Mouse (Mus musculus): ENCODE data around the gene Yap1. TPM values are rescaled to one million over a fixed set of nuclear protein-coding genes. Genes with fewer than 3 reads are reported as not detected.
"Not testable (repeated sequence)": the region's sequence is repeated elsewhere in the genome, so short reads cannot be mapped to it uniquely, and the experiment has no call there.

Gene Yap1
- polyA plus RNA-seq, 1 experiment from 2014 or later = 11.5 TPM

DNA sequence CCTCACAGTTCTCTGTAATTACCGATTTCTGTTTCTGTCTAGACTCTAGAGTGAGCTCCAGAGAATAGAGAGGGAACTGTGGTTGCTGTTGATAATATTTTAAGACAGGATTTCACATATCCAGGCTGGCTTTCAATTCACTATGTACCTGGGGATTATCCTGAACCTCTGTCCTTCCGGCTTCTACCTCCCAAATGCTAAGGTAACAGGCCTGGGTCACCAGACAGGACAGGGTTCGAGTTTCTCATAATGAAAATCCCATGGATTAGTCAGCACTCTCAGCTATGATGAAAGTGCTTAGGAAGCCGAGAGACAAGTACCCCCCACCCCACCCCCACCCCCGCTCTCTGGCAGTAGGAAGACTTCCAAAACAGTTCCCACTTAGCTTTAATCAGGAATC lies 100.6 kb downstream of the Yap1 start:
- H3K4me1 ChIP-seq (replicated peaks) = no peaks in the 10 kb centered on the region
- H3K4me2 ChIP-seq = no peak overlapping the region
- H3K27ac ChIP-seq (replicated peaks) = no peak overlapping the region
- WGBS = 82% methylated on average over 5 of the region's 5 CpGs
- no peaks in the 10 kb centered on the region for H3K9me3 ChIP-seq
- H3K27me3 ChIP-seq = no peaks in the 10 kb centered on the region
- ATAC-seq (ENCODE audit: low read depth) = no peak
- H3K4me3 ChIP-seq = no peak overlapping the region
- H3K9ac ChIP-seq = no peak overlapping the region
- H3K36me3 ChIP-seq = no peaks in the 10 kb centered on the region

DNA sequence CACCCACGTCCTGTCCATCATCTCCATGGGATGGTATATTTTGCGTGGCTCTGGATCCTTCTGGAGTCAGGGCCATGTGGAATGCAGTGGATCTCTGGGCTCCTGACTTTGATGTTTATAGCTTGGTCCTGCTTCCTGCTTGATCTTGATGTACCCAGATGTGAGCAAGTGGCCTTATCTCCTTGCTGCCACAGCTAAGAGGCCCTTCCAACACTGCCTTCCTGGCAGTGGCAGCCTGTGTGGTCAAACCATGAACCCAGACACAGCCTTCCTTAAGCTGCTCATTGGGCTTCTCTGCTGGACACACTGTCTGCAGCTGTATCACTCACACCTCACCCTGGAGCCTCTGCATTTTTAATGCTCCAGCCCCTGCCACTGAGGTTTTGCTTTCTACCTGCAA lies 101.1 kb downstream of the Yap1 start:
- H3K4me1 ChIP-seq (replicated peaks) = no peaks in the 10 kb centered on the region
- H3K27me3 ChIP-seq = no peaks in the 10 kb centered on the region
- H3K9ac ChIP-seq = no peak overlapping the region
- 83% methylated on average over 2 of the region's 2 CpGs for WGBS
- no peak for ATAC-seq (ENCODE audit: low read depth)
- no peak overlapping the region for H3K4me2 ChIP-seq
- no peak overlapping the region for H3K4me3 ChIP-seq
- no peaks in the 10 kb centered on the region for H3K36me3 ChIP-seq
- H3K9me3 ChIP-seq = no peaks in the 10 kb centered on the region
- H3K27ac ChIP-seq (replicated peaks) = no peak overlapping the region

- Histone ChIP-seq H3K4me2 (no peak overlapping the region), H3K27ac (replicated peaks) (no peak overlapping the region), H3K27me3 (no peaks in the 10 kb centered on the region), H3K4me1 (replicated peaks) (no peaks in the 10 kb centered on the region), H3K9me3 (no peaks in the 10 kb centered on the region), H3K36me3 (no peaks in the 10 kb centered on the region), H3K4me3 (no peak overlapping the region), H3K9ac (no peak overlapping the region)
- no peak for ATAC-seq (ENCODE audit: low read depth)
- 24% methylated on average over 7 of the region's 7 CpGs for WGBS
Measured at GRCm38 (mm10) chr9:7902311-7902710, 102.1 kb downstream of the Yap1 start.

DNA sequence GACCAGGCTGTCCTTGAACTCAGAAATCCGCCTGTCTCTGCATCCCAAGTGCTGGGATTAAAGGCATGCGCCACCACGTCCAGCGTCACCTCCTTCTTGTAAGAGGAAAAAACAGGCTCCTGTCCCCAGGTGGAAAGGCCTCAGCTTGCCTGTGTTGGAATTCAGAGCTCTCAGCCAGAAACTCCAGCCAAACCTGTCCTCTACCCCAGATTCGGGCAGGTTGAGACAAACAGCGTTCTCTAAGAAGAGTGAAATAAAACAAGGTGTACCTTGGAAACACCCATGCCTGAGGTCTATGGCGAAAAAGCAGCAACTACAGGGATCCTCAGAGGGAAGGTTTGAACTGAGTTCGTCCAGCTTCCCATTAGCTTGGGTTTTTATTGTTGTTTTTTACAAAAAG lies 103.4 kb downstream of the Yap1 start:
- Histone ChIP-seq H3K27me3 (no peaks in the 10 kb centered on the region), H3K9me3 (no peaks in the 10 kb centered on the region), H3K27ac (replicated peaks) (no peak overlapping the region), H3K4me3 (no peak overlapping the region), H3K4me1 (replicated peaks) (no peaks in the 10 kb centered on the region), H3K4me2 (no peak overlapping the region), H3K36me3 (no peaks in the 10 kb centered on the region), H3K9ac (no peak overlapping the region)
- no peak for ATAC-seq (ENCODE audit: low read depth)
- 93% methylated on average over 8 of the region's 8 CpGs for WGBS

GRCm38 (mm10) chr9:7897502-7897901 lies 106.9 kb downstream of the Yap1 start:
- Histone ChIP-seq H3K4me3 (no peak overlapping the region), H3K4me1 (replicated peaks) (no peaks in the 10 kb centered on the region), H3K27me3 (no peaks in the 10 kb centered on the region), H3K27ac (replicated peaks) (no peak overlapping the region), H3K4me2 (no peak overlapping the region), H3K9ac (no peak overlapping the region), H3K36me3 (no peaks in the 10 kb centered on the region), H3K9me3 (no peaks in the 10 kb centered on the region)
- ATAC-seq (ENCODE audit: low read depth) = peak; percentile 86
- WGBS = 2% methylated on average over 3 of the region's 3 CpGs

GRCm38 (mm10) chr9:7891796-7892195 lies 112.6 kb downstream of the Yap1 start:
- H3K27ac ChIP-seq (replicated peaks); H3K4me1 ChIP-seq (replicated peaks); ATAC-seq (ENCODE audit: low read depth); H3K4me2 ChIP-seq; H3K9me3 ChIP-seq; H3K36me3 ChIP-seq; H3K4me3 ChIP-seq; H3K9ac ChIP-seq; H3K27me3 ChIP-seq: not testable (repeated sequence)
- 97% methylated on average over 1 of the region's 1 CpGs for WGBS

- Histone ChIP-seq H3K36me3 (no peaks in the 10 kb centered on the region), H3K4me3 (no peak overlapping the region), H3K27me3 (no peaks in the 10 kb centered on the region), H3K4me1 (replicated peaks) (no peaks in the 10 kb centered on the region), H3K9ac (no peak overlapping the region), H3K4me2 (no peak overlapping the region), H3K27ac (replicated peaks) (no peak overlapping the region), H3K9me3 (no peaks in the 10 kb centered on the region)
- ATAC-seq (ENCODE audit: low read depth) = no peak
- WGBS = 84% methylated on average over 1 of the region's 1 CpGs
Measured at GRCm38 (mm10) chr9:7891177-7891576, 113.2 kb downstream of the Yap1 start.

DNA sequence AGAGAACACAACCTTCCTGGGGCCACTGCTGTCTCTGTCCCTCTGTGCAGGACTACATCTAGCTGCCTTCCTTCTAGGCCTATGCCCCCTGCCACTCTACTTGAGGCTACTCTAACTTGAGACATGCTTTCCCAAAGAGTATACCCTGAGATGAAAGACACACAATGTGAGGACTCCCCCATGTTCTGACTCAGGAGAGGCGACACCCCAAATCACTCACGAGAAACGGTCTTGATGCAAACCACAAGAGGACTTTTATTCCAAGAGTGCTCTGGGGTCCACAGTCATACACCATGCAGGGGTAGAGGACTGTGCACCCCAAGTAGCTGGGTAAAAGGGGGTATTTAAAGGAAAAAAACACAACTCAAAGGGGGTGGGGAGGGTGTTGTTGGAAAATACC lies 120.0 kb downstream of the Yap1 start:
- Histone ChIP-seq H3K9me3 (no peaks in the 10 kb centered on the region; the same call in 1 of the 2 replicates), H3K4me2 (no peak overlapping the region), H3K27ac (replicated peaks) (no peak overlapping the region), H3K9ac (no peak overlapping the region), H3K36me3 (no peaks in the 10 kb centered on the region), H3K4me1 (replicated peaks) (no peaks in the 10 kb centered on the region), H3K27me3 (no peaks in the 10 kb centered on the region), H3K4me3 (no peak overlapping the region)
- ATAC-seq (ENCODE audit: low read depth) = no peak
- 96% methylated on average over 3 of the region's 3 CpGs for WGBS

- no peaks in the 10 kb centered on the region for H3K4me1 ChIP-seq (replicated peaks)
- H3K4me2 ChIP-seq = no peak overlapping the region
- H3K27me3 ChIP-seq = no peaks in the 10 kb centered on the region
- no peak overlapping the region for H3K27ac ChIP-seq (replicated peaks)
- ATAC-seq (ENCODE audit: low read depth) = no peak
- H3K9me3 ChIP-seq = no peaks in the 10 kb centered on the region; the same call in 1 of the 2 replicates
- H3K4me3 ChIP-seq = no peak overlapping the region
- 97% methylated on average over 1 of the region's 1 CpGs for WGBS
- no peaks in the 10 kb centered on the region for H3K36me3 ChIP-seq
- H3K9ac ChIP-seq = no peak overlapping the region
Measured at GRCm38 (mm10) chr9:7882304-7882865, 122.0 kb downstream of the Yap1 start.

Other genes starting within 250 kb of the Yap1 start
- gene Tmem123, start 240.6 kb downstream of the Yap1 start, polyA plus RNA-seq (2015; fragmentation: Nextera tagmentation; extraction: Ambion mirVana) = 30.4 and 32.2 TPM in 2 replicates
- 38.6 and 44.4 TPM in 2 replicates for gene Birc2, start 167.5 kb downstream of the Yap1 start, polyA plus RNA-seq (2015; fragmentation: Nextera tagmentation; extraction: Ambion mirVana)
- gene Birc3, start 131.4 kb downstream of the Yap1 start, polyA plus RNA-seq (2015; fragmentation: Nextera tagmentation; extraction: Ambion mirVana) = 2.3 and 3.1 TPM in 2 replicates
- gene Cfap300, start 38.2 kb upstream of the Yap1 start, polyA plus RNA-seq (2015; fragmentation: Nextera tagmentation; extraction: Ambion mirVana) = 14.2 and 17.3 TPM in 2 replicates
- 3.2 and 4.5 TPM in 2 replicates for gene Cep126, start 129.7 kb upstream of the Yap1 start, polyA plus RNA-seq (2015; fragmentation: Nextera tagmentation; extraction: Ambion mirVana)

All from neural tube, embryonic 13.5 days (tissue).